Mouse (Mus musculus): ENCODE data around the gene Epgn.

The Epgn gene

GRCm38 (mm10) chr5:91027164-91027563 lies at the start of gene Epgn:
TSS of gene Epgn (plus strand) at chr5:91027464.
- no peak for DNase-seq (ENCODE audit: low spot score in 2 of 2)

- DNase-seq (ENCODE audit: low spot score in 2 of 2), result peak in 1 of 2 experiments; percentile 29
These were observed 47.0 kb upstream of the Epgn start for GRCm38 (mm10) chr5:90980297-90980696.

GRCm38 (mm10) chr5:90987605-90988004 lies 39.7 kb upstream of the Epgn start:
- no peak for DNase-seq (ENCODE audit: low spot score in 2 of 2)

DNA sequence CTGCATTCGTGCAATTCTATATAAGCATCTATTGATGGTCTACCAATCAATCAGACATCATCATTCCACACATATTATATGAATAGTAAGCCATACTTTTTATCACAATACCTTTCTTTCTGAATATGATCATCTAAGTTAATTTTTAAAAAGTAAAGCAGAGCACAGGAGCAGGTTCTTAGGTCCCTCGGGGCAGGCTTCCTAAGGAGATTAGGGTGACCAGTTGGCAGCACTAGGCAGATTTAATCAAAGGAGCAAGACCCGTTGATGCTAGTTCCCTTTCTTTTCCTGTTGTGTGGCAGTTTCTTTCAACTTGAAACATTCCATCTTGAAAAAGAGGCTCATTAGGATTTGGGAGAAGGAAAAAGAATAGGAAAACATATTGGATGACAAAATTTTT lies 39.1 kb upstream of the Epgn start:
- no peak for DNase-seq (ENCODE audit: low spot score in 2 of 2)

DNA sequence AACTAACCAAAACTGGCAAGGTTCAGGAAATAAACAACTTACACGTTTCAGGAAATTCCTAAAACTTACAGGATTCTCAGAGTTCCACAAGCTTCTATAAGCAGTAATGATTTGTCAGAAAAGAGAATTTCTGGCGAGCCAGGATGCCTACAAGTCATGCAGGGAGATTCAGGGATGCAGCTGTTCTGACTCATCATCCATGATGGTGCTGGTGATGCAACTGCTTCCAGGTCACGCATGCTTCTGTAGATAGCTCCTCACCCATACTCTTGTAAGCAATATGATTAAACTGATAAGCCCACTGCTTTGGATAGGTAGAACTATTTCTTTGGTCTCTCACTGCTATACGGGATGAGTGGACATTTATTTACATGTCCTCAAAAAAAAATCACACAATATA lies 38.7 kb upstream of the Epgn start:
- no peak for DNase-seq (ENCODE audit: low spot score in 2 of 2)

GRCm38 (mm10) chr5:90999942-91000341 lies 27.3 kb upstream of the Epgn start:
- DNase-seq (ENCODE audit: low spot score in 2 of 2), result no peak

GRCm38 (mm10) chr5:91015216-91015615 lies 12.0 kb upstream of the Epgn start:
- no peak for DNase-seq (ENCODE audit: low spot score in 2 of 2)

DNA sequence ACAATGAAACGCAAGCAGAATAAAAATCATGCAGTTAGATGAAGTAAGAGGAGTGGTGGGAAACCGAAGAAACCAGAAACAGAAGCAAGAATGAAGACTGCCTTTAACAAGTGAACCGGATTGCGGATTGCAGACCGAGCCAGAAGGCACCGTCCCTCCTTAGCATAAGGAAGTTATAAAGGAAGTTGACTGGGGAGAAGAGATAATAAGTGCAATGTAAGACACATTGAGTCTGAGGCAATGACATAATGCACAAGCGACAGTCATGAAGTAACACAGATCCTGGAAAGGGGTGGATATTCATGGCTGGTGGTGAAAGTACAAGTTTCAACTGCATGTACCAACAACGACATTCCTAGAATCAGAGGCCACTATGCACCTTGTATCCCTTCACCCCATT lies 4.2 kb upstream of the Epgn start:
- DNase-seq (ENCODE audit: low spot score in 2 of 2), result no peak

- DNase-seq (ENCODE audit: low spot score in 2 of 2), result no peak
These were observed 576 bp downstream of the Epgn start for GRCm38 (mm10) chr5:91027840-91028239.

DNA sequence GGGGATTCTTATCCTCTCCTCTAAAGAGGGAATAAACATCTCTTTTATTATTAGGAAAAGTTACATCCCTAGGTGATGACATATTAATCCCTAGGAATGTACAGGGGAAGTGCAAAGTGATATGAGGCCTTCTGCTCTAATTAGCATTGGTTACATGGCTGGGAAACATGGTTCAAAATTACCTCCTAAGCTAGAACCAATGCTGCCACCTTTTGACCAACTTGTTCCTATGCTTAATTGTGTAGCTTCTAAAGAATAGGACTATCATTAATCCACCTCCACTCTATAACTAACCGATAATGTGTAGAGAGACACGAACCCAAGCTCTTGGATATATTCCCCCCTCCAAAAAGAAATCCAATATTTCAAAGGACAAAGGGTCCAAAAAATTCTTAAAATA lies 3.4 kb downstream of the Epgn start:
- DNase-seq (ENCODE audit: low spot score in 2 of 2), result no peak

DNA sequence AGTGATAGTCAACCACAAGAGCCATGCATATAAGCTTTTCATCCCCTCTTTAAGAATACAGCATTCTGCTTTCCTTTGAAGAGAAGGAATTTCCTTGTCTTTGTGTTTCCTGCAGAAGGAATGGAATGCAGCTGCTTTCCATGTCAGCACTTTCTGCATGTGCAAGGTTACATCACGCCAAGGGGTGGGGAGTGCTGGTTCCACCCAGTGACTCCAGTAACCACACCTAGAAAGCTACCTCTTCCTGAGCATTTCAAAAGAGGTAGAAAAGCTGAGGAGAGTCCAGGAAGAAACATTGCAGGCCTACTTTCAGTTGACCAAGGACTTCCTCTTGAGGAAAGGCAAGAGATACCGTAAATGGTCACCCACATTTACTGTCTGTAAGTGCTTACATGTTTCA lies 8.1 kb downstream of the Epgn start:
- DNase-seq (ENCODE audit: low spot score in 2 of 2), result no peak

GRCm38 (mm10) chr5:91036628-91037027 lies 9.4 kb downstream of the Epgn start:
- DNase-seq (ENCODE audit: low spot score in 2 of 2), result no peak

GRCm38 (mm10) chr5:91037756-91038155 lies 10.5 kb downstream of the Epgn start:
- DNase-seq (ENCODE audit: low spot score in 2 of 2), result no peak

- DNase-seq (ENCODE audit: low spot score in 2 of 2), result peak; percentile 21 to 24
These were observed 11.3 kb downstream of the Epgn start for GRCm38 (mm10) chr5:91038547-91038946.

GRCm38 (mm10) chr5:91038963-91039362 lies 11.7 kb downstream of the Epgn start:
- no peak for DNase-seq (ENCODE audit: low spot score in 2 of 2)

DNA sequence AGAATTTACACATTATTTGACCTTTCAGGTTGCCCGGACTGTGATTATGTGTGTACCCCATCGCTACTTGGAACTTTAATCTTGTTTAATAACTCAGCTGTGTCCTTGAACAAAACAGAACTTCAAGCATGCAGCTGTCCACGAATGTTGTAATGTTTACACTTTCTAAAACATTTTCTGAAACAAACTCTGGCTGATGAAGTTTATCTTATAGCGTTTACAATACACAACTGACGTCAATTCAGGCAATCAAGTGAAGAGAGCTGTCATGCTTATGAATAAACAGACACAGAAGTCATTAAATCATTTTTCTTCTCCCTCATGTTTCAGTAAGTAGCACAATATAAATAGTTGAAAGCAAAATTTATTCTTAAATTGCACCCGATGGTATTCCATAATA lies 20.7 kb downstream of the Epgn start:
- DNase-seq (ENCODE audit: low spot score in 2 of 2), result no peak

GRCm38 (mm10) chr5:91048397-91048796 lies 21.1 kb downstream of the Epgn start:
- no peak for DNase-seq (ENCODE audit: low spot score in 2 of 2)

DNA sequence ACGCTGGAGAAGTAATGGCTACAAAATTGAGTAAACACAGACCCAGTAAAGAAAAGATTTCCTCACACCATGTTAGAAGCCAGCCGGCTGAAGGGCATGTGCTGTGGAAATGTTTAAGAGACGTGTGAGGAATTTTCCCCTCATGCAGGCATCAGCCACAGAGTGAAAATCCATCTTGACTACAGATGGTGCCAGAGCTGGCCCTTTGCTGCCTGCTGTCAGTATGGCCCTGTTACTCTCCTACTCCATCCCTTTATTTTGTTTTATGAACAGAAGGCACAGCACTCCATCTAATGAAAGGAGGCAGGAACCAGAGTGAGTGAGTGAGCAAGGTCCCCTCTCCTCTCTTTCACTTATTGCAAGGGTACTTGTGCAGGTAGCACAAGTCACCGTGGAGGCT lies 45.1 kb downstream of the Epgn start:
- DNase-seq (ENCODE audit: low spot score in 2 of 2), result no peak

DNA sequence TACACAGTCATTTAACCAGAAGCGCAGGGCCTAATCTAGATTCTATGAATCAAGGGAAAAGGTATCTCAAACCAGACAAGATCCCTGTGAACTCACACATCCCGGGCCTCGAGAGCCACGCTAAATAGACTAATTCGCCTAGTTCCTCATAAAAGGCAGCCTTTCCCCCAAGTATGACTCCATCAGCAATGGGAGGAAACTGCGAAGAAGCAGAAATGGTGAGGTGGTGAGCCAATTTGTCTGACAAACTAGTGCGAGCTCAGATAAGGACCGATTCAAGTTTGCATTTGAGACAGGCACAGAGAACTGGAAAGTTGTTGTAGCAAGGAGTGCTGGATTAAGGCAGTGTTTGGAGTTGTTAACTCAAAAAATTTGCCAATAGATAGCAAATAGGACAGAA lies 46.4 kb downstream of the Epgn start:
- DNase-seq (ENCODE audit: low spot score in 2 of 2), result no peak

DNA sequence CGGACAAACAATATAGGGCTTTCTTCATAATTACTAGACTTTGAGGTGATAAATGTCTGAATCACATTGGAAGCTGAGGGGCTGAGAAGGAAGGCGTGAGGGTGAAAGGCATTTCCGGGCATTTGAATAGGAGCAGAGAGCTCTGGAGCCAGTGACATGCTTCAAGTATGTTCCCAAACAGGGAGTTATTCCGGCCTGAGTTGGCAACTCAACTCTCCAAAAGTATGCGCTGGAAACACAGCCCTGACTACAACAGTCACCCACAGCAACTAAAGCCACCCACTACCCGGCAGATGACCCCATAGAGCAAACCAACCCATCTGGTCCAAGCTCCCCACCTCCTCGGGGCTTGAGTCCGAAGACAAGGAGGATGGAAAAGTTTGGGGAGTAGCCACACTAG lies 46.8 kb downstream of the Epgn start:
- DNase-seq (ENCODE audit: low spot score in 2 of 2), result no peak

DNA sequence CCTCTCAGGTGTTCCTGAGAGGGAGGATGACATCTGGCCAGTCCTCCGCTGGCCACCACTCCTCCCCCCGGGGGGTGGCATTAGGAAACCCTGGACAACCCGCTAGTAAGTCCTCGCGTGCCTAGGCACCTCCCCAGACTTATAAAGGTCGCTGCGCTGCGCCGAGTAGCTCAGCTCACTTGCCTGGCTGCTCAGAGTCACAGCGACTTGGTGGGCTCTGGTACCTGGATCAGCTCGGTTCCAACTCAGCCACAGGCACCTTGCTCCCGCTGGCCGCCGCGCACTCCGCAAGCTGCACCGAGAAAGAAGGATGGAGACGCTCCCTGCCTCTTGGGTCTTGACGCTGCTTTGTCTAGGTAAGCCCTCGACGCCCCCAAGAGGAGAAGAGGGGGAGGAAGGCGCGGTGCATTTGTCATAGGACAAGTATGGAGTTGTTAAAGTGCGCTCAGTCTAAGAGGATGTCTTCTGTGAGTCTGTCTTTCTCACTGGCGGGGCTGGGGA lies 47.2 kb downstream of the Epgn start, which contains the start of gene Ereg:
Gene Ereg, plus strand, starts transcription at position 173 of the 501 bp plus-strand sequence.
- peak in 1 of 2 experiments; percentile 27 for DNase-seq (ENCODE audit: low spot score in 2 of 2)

DNA sequence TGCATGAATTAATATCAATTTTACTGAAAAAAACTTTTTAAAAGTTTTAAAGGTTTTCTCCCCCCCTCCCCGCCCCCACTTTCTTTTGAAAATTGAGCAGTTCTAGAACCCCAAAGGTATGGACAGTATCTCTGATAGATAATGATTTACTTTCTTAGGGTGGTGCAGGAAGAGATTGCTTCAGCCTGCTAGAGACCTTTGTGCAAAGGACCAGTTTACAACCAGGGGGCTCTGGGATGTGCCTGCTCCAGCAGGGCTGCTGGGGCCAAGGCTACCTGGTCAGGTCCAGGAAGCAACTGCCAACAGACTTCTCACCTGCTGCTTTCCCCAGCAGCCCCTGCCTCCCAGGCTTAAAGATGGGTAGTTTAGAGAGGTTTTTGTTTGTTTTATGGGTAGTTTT lies 47.8 kb downstream of the Epgn start:
- DNase-seq (ENCODE audit: low spot score in 2 of 2), result no peak

GRCm38 (mm10) chr5:91083016-91083415 lies 55.8 kb downstream of the Epgn start:
- DNase-seq (ENCODE audit: low spot score in 2 of 2), result no peak

Measured in right cerebral cortex, postnatal 10 days (tissue).